ENCODE assay signal across 10 mouse cellular contexts in genomic region chr3:98056956-98057365, GRCm38 (mm10). TPM values are rescaled to one million over a fixed set of nuclear protein-coding genes. Genes with fewer than 3 reads are reported as not detected.
DNase-seq lines count a peak whose midpoint lies in the region; ATAC-seq and TF ChIP-seq lines count a peak whose summit lies in the region.
"Had no signal": no experiment of that assay in that cellular context is flagged by ENCODE, and none has a peak within 500 bp of the region (broad histone marks: within the 10 kb centered on the region; RNA-seq: fewer than 3 reads in every experiment).

No protein-coding gene starts in this region.

- no peaks in the 10 kb centered on the region for H3K9me3 ChIP-seq in embryonic facial prominence, embryonic 10.5 days
- H3K9me3 ChIP-seq in limb, embryonic 13.5 days: no peaks in the 10 kb centered on the region
- no peaks in the 10 kb centered on the region for H3K9me3 ChIP-seq in intestine, postnatal 0 days (ENCODE audit: control insufficient read depth)

- intact Hi-C loops in left cerebral cortex, postnatal 36 days (cut with DNase I): loop anchor here (5.0 kb wide), 1 partner anchor 45 kb away; the partner anchor contains the start of gene Notch2

- H3K27me3 ChIP-seq in embryonic facial prominence, embryonic 10.5 days (replicated peaks; ENCODE audit: low read depth, poor library complexity, severe bottlenecking): no peaks in the 10 kb centered on the region
- H3K27me3 ChIP-seq in limb, embryonic 13.5 days: no peaks in the 10 kb centered on the region
- no peaks in the 10 kb centered on the region for H3K27me3 ChIP-seq in myocyte (ENCODE audit: control insufficient read depth, insufficient read depth, insufficient read length)
- H3K27me3 ChIP-seq in intestine, postnatal 0 days (replicated peaks; ENCODE audit: control insufficient read depth, insufficient read depth, low read length): no peaks in the 10 kb centered on the region

- peaks cover 97% of the 10 kb centered on the region for H3K4me1 ChIP-seq in embryonic facial prominence, embryonic 10.5 days
- peaks cover 93% of the 10 kb centered on the region for H3K4me1 ChIP-seq in limb, embryonic 13.5 days
- no peaks in the 10 kb centered on the region; the same call in 1 of the 2 replicates for H3K4me1 ChIP-seq in intestine, postnatal 0 days (replicated peaks; ENCODE audit: control insufficient read depth, insufficient read depth, low read length)

- H3K4me2 ChIP-seq in limb, embryonic 13.5 days (replicated peaks): no peak overlapping the region
- H3K4me2 ChIP-seq in myocyte (ENCODE audit: low read depth): peak overlapping the region; percentile 82
- no peak overlapping the region for H3K4me2 ChIP-seq in intestine, postnatal 0 days (replicated peaks; ENCODE audit: low read depth)

- DNase-seq in ovary, adult 18-20 months (ENCODE audit: low spot score): peak; percentile 69
- DNase-seq in ovary, postnatal 10 days (ENCODE audit: low spot score): no peak
- no peak for DNase-seq in embryonic facial prominence, embryonic 10.5 days (ENCODE audit: low spot score)
- DNase-seq in c-Kit-positive CD71-positive TER-119-positive erythroid progenitor cells, embryonic 14.5 days (ENCODE audit: low spot score): no peak
- DNase-seq in left cerebral cortex, postnatal 36 days (ENCODE audit: low spot score in 2 of 2): no peak
- DNase-seq: cerebellum, adult 18-20 months had no signal

- no peak overlapping the region for H3K9ac ChIP-seq in limb, embryonic 13.5 days
- no peak overlapping the region for H3K9ac ChIP-seq in intestine, postnatal 0 days (ENCODE audit: low read depth, low read length)

- TF ChIP-seq POLR2A in myocyte (IDR thresholded peaks at IDR 0.05; ENCODE audit: insufficient read length, low read depth): no peak

- H3K4me3 ChIP-seq in embryonic facial prominence, embryonic 10.5 days: no peak overlapping the region; the same call in 1 of the 2 replicates
- no peak overlapping the region for H3K4me3 ChIP-seq in limb, embryonic 13.5 days
- no peak overlapping the region for H3K4me3 ChIP-seq in myocyte
- H3K4me3 ChIP-seq in intestine, postnatal 0 days (ENCODE audit: low read depth, low read length): no peak overlapping the region

- H3K36me3 ChIP-seq in embryonic facial prominence, embryonic 10.5 days (replicated peaks): 0 out of 2 replicates have a peak, but pooled peaks cover 13% of the 10 kb centered on the region
- no peaks in the 10 kb centered on the region for H3K36me3 ChIP-seq in limb, embryonic 13.5 days
- H3K36me3 ChIP-seq in myocyte (ENCODE audit: control insufficient read depth, insufficient read depth): no peaks in the 10 kb centered on the region
- no peaks in the 10 kb centered on the region for H3K36me3 ChIP-seq in intestine, postnatal 0 days (ENCODE audit: control insufficient read depth, insufficient read depth)

- H3K27ac ChIP-seq in embryonic facial prominence, embryonic 10.5 days (replicated peaks): peak overlapping the region; percentile 80
- H3K27ac ChIP-seq in limb, embryonic 13.5 days: peak overlapping the region; percentile 81
- no peak overlapping the region for H3K27ac ChIP-seq in intestine, postnatal 0 days (ENCODE audit: low read depth, low read length)

- TF ChIP-seq CTCF in intestine, postnatal 0 days (IDR thresholded peaks at IDR 0.05; ENCODE audit: low read depth): no peak

- ATAC-seq in limb, embryonic 13.5 days (ENCODE audit: low FRiP score, low read depth): no peak
- no peak for ATAC-seq in intestine, postnatal 0 days
- ATAC-seq: intestine, embryonic 16.5 days had no signal

- 74% methylated on average over 6 of the region's 6 CpGs for WGBS in embryonic facial prominence, embryonic 10.5 days
- WGBS in limb, embryonic 13.5 days: 62% methylated on average over 6 of the region's 6 CpGs
- WGBS in intestine, postnatal 0 days: 77% methylated on average over 6 of the region's 6 CpGs

- H3ac ChIP-seq in myocyte (ENCODE audit: control insufficient read depth, insufficient read length): no peak overlapping the region

- H3K79me2 ChIP-seq in myocyte (ENCODE audit: control insufficient read depth, insufficient read depth): peaks cover 80% of the 10 kb centered on the region

TF ChIP-seq in myocyte, 11 proteins besides CTCF, POLR2A, EP300 and RAD21:
- TF ChIP-seq CEBPB (IDR thresholded peaks at IDR 0.05; ENCODE audit: insufficient read depth, poor library complexity, severe bottlenecking) (peak; percentile 96), E2F4 (IDR thresholded peaks at IDR 0.05; ENCODE audit: insufficient read depth) (no peak)

RNA-seq across cellular contexts. Expression of gene Notch2, which starts 43.6 kb away (rescaled TPM):
- polyA plus RNA-seq in embryonic facial prominence, embryonic 10.5 days (2016; fragmentation: Nextera tagmentation; extraction: Ambion mirVana): 22.0 and 23.2 TPM in 2 replicates
- 39.9 and 43.5 TPM in 2 replicates for polyA plus RNA-seq in limb, embryonic 13.5 days (2015; fragmentation: Nextera tagmentation; extraction: Ambion mirVana)
- 15.1 TPM for polyA plus RNA-seq in myocyte (2012; fragmentation: generic; extraction: Trizol)
- 10 to 100 TPM; 10.8 to 14.0 TPM for total RNA-seq in left cerebral cortex, postnatal 36 days (2021)
- polyA plus RNA-seq in intestine, postnatal 0 days (2015; fragmentation: Nextera tagmentation; extraction: Ambion mirVana): 4.9 and 5.1 TPM in 2 replicates
